Mouse (Mus musculus): ENCODE measurements around the gene Ntrk2. TPM values are rescaled to one million over a fixed set of nuclear protein-coding genes. Genes with fewer than 3 reads are reported as not detected.

Ntrk2 gene
- polyA plus RNA-seq, 1 experiment from 2014 or later: 1.0 TPM

DNA sequence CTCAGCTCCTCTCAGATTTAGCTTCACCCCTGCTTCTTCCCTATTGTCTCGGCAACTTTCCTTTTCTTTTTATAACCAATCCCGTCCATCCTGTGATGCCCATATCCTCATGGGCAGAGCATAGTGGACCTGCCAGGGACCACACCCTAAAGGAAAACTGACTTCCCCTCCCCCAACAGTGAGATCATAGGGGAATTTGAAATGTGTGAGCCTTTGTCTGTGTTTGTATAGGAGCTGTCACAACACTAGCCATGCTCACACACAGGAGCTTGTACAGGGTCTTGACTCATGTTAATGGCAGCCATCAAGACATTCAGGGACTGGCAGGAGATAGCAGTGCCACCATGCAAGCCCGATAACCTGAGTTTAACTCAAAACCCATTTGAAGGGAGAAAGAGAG, 118.1 kb downstream of the Ntrk2 start:
- Histone ChIP-seq H3K4me3 (ENCODE audit: low read depth, low read length) (no peak overlapping the region), H3K27me3 (replicated peaks; ENCODE audit: control insufficient read depth, insufficient read depth, low read length) (no peaks in the 10 kb centered on the region), H3K4me1 (replicated peaks; ENCODE audit: control insufficient read depth, insufficient read depth, low read length) (no peaks in the 10 kb centered on the region), H3K27ac (ENCODE audit: low read depth) (no peak overlapping the region), H3K9ac (ENCODE audit: low read length) (no peak overlapping the region), H3K9me3 (ENCODE audit: control insufficient read depth, low read length) (no peaks in the 10 kb centered on the region), H3K4me2 (ENCODE audit: low read length) (no peak overlapping the region), H3K36me3 (ENCODE audit: control insufficient read depth, insufficient read depth, low read length) (no peaks in the 10 kb centered on the region)
- ATAC-seq (replicated peaks; ENCODE audit: low FRiP score, low TSS enrichment, low read depth) (no peak), DNase-seq (ENCODE audit: low spot score) (no peak)
- WGBS: 75% methylated on average over 3 of the region's 3 CpGs

GRCm38 (mm10) chr13:58927186-58927585, 120.8 kb downstream of the Ntrk2 start:
- no peak overlapping the region for H3K4me3 ChIP-seq (ENCODE audit: low read depth, low read length)
- H3K4me1 ChIP-seq (replicated peaks; ENCODE audit: control insufficient read depth, insufficient read depth, low read length): no peaks in the 10 kb centered on the region
- H3K27ac ChIP-seq (ENCODE audit: low read depth): no peak overlapping the region
- DNase-seq (ENCODE audit: low spot score) (no peak), ATAC-seq (replicated peaks; ENCODE audit: low FRiP score, low TSS enrichment, low read depth) (no peak)
- no peak overlapping the region for H3K9ac ChIP-seq (ENCODE audit: low read length)
- no peaks in the 10 kb centered on the region for H3K27me3 ChIP-seq (replicated peaks; ENCODE audit: control insufficient read depth, insufficient read depth, low read length)
- H3K36me3 ChIP-seq (ENCODE audit: control insufficient read depth, insufficient read depth, low read length): no peaks in the 10 kb centered on the region
- H3K9me3 ChIP-seq (ENCODE audit: control insufficient read depth, low read length): no peaks in the 10 kb centered on the region
- no peak overlapping the region for H3K4me2 ChIP-seq (ENCODE audit: low read length)
- WGBS: 95% methylated on average over 3 of the region's 3 CpGs

- no peaks in the 10 kb centered on the region for H3K9me3 ChIP-seq (ENCODE audit: control insufficient read depth, low read length)
- DNase-seq (ENCODE audit: low spot score) (no peak), ATAC-seq (replicated peaks; ENCODE audit: low FRiP score, low TSS enrichment, low read depth) (no peak)
- H3K9ac ChIP-seq (ENCODE audit: low read length): no peak overlapping the region
- H3K4me2 ChIP-seq (ENCODE audit: low read length): no peak overlapping the region
- no peaks in the 10 kb centered on the region for H3K27me3 ChIP-seq (replicated peaks; ENCODE audit: control insufficient read depth, insufficient read depth, low read length)
- 71% methylated on average over 16 of the region's 16 CpGs for WGBS
- no peaks in the 10 kb centered on the region for H3K4me1 ChIP-seq (replicated peaks; ENCODE audit: control insufficient read depth, insufficient read depth, low read length)
- no peaks in the 10 kb centered on the region for H3K36me3 ChIP-seq (ENCODE audit: control insufficient read depth, insufficient read depth, low read length)
- no peak overlapping the region for H3K4me3 ChIP-seq (ENCODE audit: low read depth, low read length)
- no peak overlapping the region for H3K27ac ChIP-seq (ENCODE audit: low read depth)
Measured at GRCm38 (mm10) chr13:58927656-58928226, 121.4 kb downstream of the Ntrk2 start.

- H3K36me3 ChIP-seq (ENCODE audit: control insufficient read depth, insufficient read depth, low read length): no peaks in the 10 kb centered on the region
- H3K27ac ChIP-seq (ENCODE audit: low read depth): no peak overlapping the region
- ATAC-seq (replicated peaks; ENCODE audit: low FRiP score, low TSS enrichment, low read depth): no peak
- 87% methylated on average over 15 of the region's 15 CpGs for WGBS
- no peak overlapping the region for H3K4me2 ChIP-seq (ENCODE audit: low read length)
- no peaks in the 10 kb centered on the region for H3K9me3 ChIP-seq (ENCODE audit: control insufficient read depth, low read length)
- H3K9ac ChIP-seq (ENCODE audit: low read length): no peak overlapping the region
- DNase-seq (ENCODE audit: low spot score): no peak
- no peak overlapping the region for H3K4me3 ChIP-seq (ENCODE audit: low read depth, low read length)
- H3K27me3 ChIP-seq (replicated peaks; ENCODE audit: control insufficient read depth, insufficient read depth, low read length): no peaks in the 10 kb centered on the region
- no peaks in the 10 kb centered on the region for H3K4me1 ChIP-seq (replicated peaks; ENCODE audit: control insufficient read depth, insufficient read depth, low read length)
Measured at GRCm38 (mm10) chr13:58928668-58929436, 122.5 kb downstream of the Ntrk2 start.

DNA sequence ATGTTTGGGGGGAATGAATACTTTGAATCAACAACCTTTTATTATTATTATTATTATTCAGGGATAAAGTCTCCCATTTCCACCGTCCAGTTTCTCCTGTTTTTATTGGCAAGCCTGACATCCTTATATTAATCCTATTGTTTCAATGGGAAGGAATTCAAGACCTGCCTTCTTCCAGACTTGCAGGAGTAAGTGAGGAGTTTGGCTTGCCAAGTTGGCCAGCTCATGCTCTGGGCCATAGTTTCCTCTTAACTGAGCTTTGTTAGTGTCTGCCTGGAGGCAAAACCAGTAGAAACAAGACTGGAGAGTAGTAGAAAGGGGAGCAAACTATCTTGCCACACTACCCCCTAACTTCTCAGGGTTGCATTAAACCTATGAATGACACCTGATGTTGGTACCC, 123.8 kb downstream of the Ntrk2 start:
- Histone ChIP-seq H3K9ac (ENCODE audit: low read length) (no peak overlapping the region), H3K9me3 (ENCODE audit: control insufficient read depth, low read length) (no peaks in the 10 kb centered on the region), H3K27ac (ENCODE audit: low read depth) (no peak overlapping the region), H3K27me3 (replicated peaks; ENCODE audit: control insufficient read depth, insufficient read depth, low read length) (no peaks in the 10 kb centered on the region), H3K4me2 (ENCODE audit: low read length) (no peak overlapping the region), H3K4me3 (ENCODE audit: low read depth, low read length) (no peak overlapping the region), H3K4me1 (replicated peaks; ENCODE audit: control insufficient read depth, insufficient read depth, low read length) (no peaks in the 10 kb centered on the region), H3K36me3 (ENCODE audit: control insufficient read depth, insufficient read depth, low read length) (no peaks in the 10 kb centered on the region)
- WGBS: 71% methylated on average over 1 of the region's 1 CpGs
- no peak for ATAC-seq (replicated peaks; ENCODE audit: low FRiP score, low TSS enrichment, low read depth)
- no peak for DNase-seq (ENCODE audit: low spot score)

DNA sequence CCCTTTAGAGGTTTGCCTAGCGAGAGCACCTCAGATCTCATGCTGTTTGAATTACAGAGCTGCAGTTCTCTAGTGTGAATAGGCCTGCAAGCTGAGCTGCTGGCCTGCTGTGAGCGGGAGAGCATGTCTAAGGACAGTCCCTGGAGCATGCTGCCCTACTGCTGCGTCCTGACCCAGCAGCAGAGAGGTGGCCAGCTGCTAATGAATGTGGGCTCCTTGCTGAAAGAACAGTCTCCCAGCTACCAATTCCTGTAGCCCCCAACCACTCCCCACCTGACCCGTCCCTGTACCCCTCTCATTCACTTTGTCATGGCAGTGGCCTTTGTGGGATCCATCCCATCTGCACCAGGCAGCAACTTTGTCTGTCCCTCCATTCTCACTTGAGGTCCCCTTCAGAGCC, 126.8 kb downstream of the Ntrk2 start:
- no peak overlapping the region for H3K27ac ChIP-seq (ENCODE audit: low read depth)
- no peaks in the 10 kb centered on the region for H3K27me3 ChIP-seq (replicated peaks; ENCODE audit: control insufficient read depth, insufficient read depth, low read length)
- H3K36me3 ChIP-seq (ENCODE audit: control insufficient read depth, insufficient read depth, low read length): no peaks in the 10 kb centered on the region
- ATAC-seq (replicated peaks; ENCODE audit: low FRiP score, low TSS enrichment, low read depth): no peak
- WGBS: 66% methylated on average over 4 of the region's 4 CpGs
- no peak overlapping the region for H3K9ac ChIP-seq (ENCODE audit: low read length)
- no peaks in the 10 kb centered on the region for H3K4me1 ChIP-seq (replicated peaks; ENCODE audit: control insufficient read depth, insufficient read depth, low read length)
- no peaks in the 10 kb centered on the region for H3K9me3 ChIP-seq (ENCODE audit: control insufficient read depth, low read length)
- H3K4me3 ChIP-seq (ENCODE audit: low read depth, low read length): no peak overlapping the region
- no peak overlapping the region for H3K4me2 ChIP-seq (ENCODE audit: low read length)
- no peak for DNase-seq (ENCODE audit: low spot score)

- Histone ChIP-seq H3K27ac (ENCODE audit: low read depth) (no peak overlapping the region), H3K4me1 (replicated peaks; ENCODE audit: control insufficient read depth, insufficient read depth, low read length) (no peaks in the 10 kb centered on the region), H3K27me3 (replicated peaks; ENCODE audit: control insufficient read depth, insufficient read depth, low read length) (no peaks in the 10 kb centered on the region), H3K9me3 (ENCODE audit: control insufficient read depth, low read length) (no peaks in the 10 kb centered on the region), H3K4me3 (ENCODE audit: low read depth, low read length) (no peak overlapping the region), H3K4me2 (ENCODE audit: low read length) (no peak overlapping the region), H3K9ac (ENCODE audit: low read length) (no peak overlapping the region), H3K36me3 (ENCODE audit: control insufficient read depth, insufficient read depth, low read length) (no peaks in the 10 kb centered on the region)
- 85% methylated on average over 3 of the region's 3 CpGs for WGBS
- DNase-seq (ENCODE audit: low spot score): no peak
- no peak for ATAC-seq (replicated peaks; ENCODE audit: low FRiP score, low TSS enrichment, low read depth)
Measured at GRCm38 (mm10) chr13:58934576-58935110, 128.3 kb downstream of the Ntrk2 start.

DNA sequence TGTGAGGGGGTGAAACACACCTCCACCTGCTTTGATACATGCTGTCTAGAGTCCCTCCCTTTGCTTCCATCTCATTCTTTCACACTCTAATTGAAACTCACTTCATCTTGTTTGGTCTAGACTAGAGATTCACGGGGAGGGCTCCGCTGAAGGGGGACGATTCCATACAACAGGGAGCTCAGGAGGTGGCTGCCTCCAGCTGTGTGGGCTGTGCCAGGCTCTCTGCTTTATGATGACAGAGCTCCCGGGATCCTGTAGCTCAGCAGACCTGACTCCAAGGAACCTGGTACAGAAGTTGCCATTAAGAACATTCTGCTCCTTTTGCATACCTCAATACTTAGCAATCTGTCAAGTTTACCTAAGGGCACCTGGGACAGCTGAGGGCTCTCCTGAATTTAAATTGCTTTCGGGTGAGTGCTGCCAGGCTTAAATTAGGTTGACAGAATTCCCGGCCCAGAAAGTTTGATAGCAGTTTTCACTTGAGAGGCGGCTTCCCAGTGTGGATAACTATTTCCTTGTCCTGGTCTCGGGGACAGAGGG, 129.7 kb downstream of the Ntrk2 start:
- Histone ChIP-seq H3K27me3 (replicated peaks; ENCODE audit: control insufficient read depth, insufficient read depth, low read length) (no peaks in the 10 kb centered on the region), H3K36me3 (ENCODE audit: control insufficient read depth, insufficient read depth, low read length) (no peaks in the 10 kb centered on the region), H3K9me3 (ENCODE audit: control insufficient read depth, low read length) (no peaks in the 10 kb centered on the region), H3K4me2 (ENCODE audit: low read length) (no peak overlapping the region), H3K9ac (ENCODE audit: low read length) (no peak overlapping the region), H3K27ac (ENCODE audit: low read depth) (no peak overlapping the region), H3K4me1 (replicated peaks; ENCODE audit: control insufficient read depth, insufficient read depth, low read length) (no peaks in the 10 kb centered on the region), H3K4me3 (ENCODE audit: low read depth, low read length) (no peak overlapping the region)
- no peak for ATAC-seq (replicated peaks; ENCODE audit: low FRiP score, low TSS enrichment, low read depth)
- DNase-seq (ENCODE audit: low spot score): no peak
- 10% methylated on average over 8 of the region's 8 CpGs for WGBS
